Mouse (Mus musculus) kidney, adult 11 months (tissue): ENCODE measurements around the gene Vsx1.

ENCODE experiments used
- DNase-seq: peaks from one replicate; pipeline ENCODE4 v3.0.0; 2022

Gene Vsx1

DNA sequence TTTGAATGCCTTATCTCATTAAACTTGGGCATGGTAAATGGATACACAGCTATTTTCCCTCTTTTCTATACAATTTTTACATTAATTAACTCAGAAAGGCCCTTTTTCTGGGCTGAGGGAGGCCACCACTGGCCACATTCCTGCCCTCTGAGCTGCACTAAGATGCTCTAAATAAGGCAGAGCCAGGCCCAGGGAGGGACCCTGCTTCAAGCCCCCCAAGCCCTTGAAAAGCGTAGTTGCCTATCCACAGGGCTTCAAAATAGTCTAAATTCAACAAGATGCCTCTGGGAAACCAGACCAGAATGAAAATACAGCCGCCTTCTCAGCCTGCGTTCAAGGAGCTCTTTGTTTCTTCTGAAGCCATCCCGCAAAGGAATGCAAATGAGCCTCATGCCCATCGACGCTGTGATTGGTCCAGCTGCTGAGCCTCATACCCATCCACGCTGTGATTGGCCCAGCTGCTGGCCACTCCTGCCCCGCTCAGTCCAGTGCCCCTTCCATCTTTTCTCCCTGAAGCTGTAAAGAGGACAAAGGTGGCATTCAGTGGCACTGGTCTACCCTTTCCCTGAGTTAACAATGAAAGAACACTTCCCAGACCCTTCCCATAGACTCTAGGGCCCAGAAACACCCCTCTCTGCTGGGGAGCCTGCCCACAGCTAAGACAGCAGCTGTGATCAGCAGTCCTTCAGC, 45.3 kb downstream of the Vsx1 start:
- no peak for DNase-seq

DNA sequence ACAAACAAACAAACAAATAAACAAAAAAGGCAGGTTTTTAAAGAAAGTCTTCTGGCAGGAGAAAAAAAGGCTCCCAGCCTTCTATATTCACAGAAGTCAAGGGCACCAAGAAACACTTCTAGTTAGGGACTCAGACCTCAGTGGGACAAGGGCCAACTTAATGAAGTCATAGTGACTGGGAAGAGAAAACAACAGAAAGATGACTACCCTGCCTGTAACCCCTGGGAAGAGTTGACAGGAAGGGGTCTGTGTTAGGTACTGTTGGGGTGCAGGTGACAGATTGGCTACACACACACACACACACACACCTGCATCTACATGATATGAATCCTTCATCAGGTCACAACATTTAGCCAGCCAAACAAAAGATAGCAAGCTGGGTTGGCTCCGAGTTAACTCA, 46.0 kb downstream of the Vsx1 start:
- DNase-seq: no peak

GRCm38 (mm10) chr2:150638370-150638733, 50.8 kb downstream of the Vsx1 start:
- no peak for DNase-seq

GRCm38 (mm10) chr2:150637702-150638369, 51.3 kb downstream of the Vsx1 start:
- no peak for DNase-seq

GRCm38 (mm10) chr2:150635877-150636446, 53.2 kb downstream of the Vsx1 start:
- no peak for DNase-seq
